Comparison of ENCODE assay signal across 5 mouse cellular contexts in the genomic region with DNA sequence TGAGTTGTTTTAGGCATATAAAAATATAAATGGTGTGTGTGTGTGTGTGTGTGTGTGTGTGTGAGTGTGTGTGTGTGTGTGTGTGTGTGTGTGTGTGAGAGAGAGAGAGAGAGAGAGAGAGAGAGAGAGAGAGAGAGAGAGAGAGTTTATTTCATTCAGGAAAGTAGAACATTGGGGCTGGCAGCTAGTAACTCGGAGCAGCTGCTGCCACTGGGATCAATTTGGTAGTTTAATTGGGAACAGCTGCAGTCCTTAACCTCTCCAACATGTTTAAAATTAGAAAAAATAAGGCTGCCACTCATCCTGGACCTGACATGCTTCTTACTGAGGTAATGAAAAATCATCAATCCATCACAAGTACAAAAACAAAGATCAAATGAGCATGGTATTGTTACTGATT. TPM values are rescaled to one million over a fixed set of nuclear protein-coding genes. Genes with fewer than 3 reads are reported as not detected.
DNase-seq lines count a peak whose midpoint lies in the region; ATAC-seq lines count a peak whose summit lies in the region.
"Not testable (repeated sequence)": the region's sequence is repeated elsewhere in the genome, so short reads cannot be mapped to it uniquely, and the experiment has no call there.

No protein-coding gene starts in this region.

- not testable (repeated sequence) for H3K27ac ChIP-seq in embryonic facial prominence, embryonic 10.5 days (replicated peaks); embryonic facial prominence, embryonic 14.5 days (replicated peaks; ENCODE audit: low read depth, low read length); hindbrain, embryonic 14.5 days; limb, embryonic 11.5 days (replicated peaks; ENCODE audit: low read depth, low read length)

- DNase-seq in embryo, embryonic 10.5 days (ENCODE audit: low spot score), result peak; percentile 51
- DNase-seq in embryonic facial prominence, embryonic 10.5 days (ENCODE audit: low spot score), result peak; percentile 62
- peak; percentile 27 for DNase-seq in embryonic facial prominence, embryonic 14.5 days (ENCODE audit: low spot score)
- DNase-seq in hindbrain, embryonic 14.5 days (ENCODE audit: low spot score), result peak; percentile 23
- peak; percentile 66 for DNase-seq in limb, embryonic 11.5 days (ENCODE audit: low spot score)

- H3K9ac ChIP-seq in embryonic facial prominence, embryonic 14.5 days (ENCODE audit: low read depth, low read length); hindbrain, embryonic 14.5 days; limb, embryonic 11.5 days (ENCODE audit: low read length): not testable (repeated sequence)

- H3K4me1 ChIP-seq in embryonic facial prominence, embryonic 10.5 days; embryonic facial prominence, embryonic 14.5 days (ENCODE audit: control insufficient read depth, insufficient read depth, low read length); hindbrain, embryonic 14.5 days (replicated peaks; ENCODE audit: control insufficient read depth, insufficient read depth, low read length); limb, embryonic 11.5 days (ENCODE audit: control insufficient read depth, insufficient read depth, low read length): not testable (repeated sequence)

- H3K4me3 ChIP-seq in embryonic facial prominence, embryonic 10.5 days; embryonic facial prominence, embryonic 14.5 days (ENCODE audit: low read depth, low read length); hindbrain, embryonic 14.5 days (replicated peaks; ENCODE audit: low read length); limb, embryonic 11.5 days (ENCODE audit: low read depth, low read length): not testable (repeated sequence)

- H3K9me3 ChIP-seq in embryonic facial prominence, embryonic 10.5 days; embryonic facial prominence, embryonic 14.5 days (ENCODE audit: control insufficient read depth, low read length); hindbrain, embryonic 14.5 days (ENCODE audit: control insufficient read depth, low read length); limb, embryonic 11.5 days (ENCODE audit: control insufficient read depth, low read length): not testable (repeated sequence)

- H3K27me3 ChIP-seq in embryonic facial prominence, embryonic 10.5 days (replicated peaks; ENCODE audit: low read depth, poor library complexity, severe bottlenecking); embryonic facial prominence, embryonic 14.5 days (replicated peaks; ENCODE audit: control insufficient read depth, insufficient read depth, low read length); hindbrain, embryonic 14.5 days (ENCODE audit: control insufficient read depth, insufficient read depth, low read length); limb, embryonic 11.5 days (ENCODE audit: control insufficient read depth, insufficient read depth, low read length): not testable (repeated sequence)

- H3K4me2 ChIP-seq in embryonic facial prominence, embryonic 14.5 days (ENCODE audit: low read depth, low read length); hindbrain, embryonic 14.5 days (replicated peaks); limb, embryonic 11.5 days (ENCODE audit: low read depth, severe bottlenecking): not testable (repeated sequence)

- ATAC-seq in embryonic facial prominence, embryonic 14.5 days (ENCODE audit: low read depth); hindbrain, embryonic 14.5 days (ENCODE audit: low FRiP score): not testable (repeated sequence)
- ATAC-seq in limb, embryonic 11.5 days (ENCODE audit: insufficient number of reproducible peaks, low FRiP score, low TSS enrichment, low read depth), result peak; percentile 55; the same call in 1 of the 2 replicates

- WGBS in embryonic facial prominence, embryonic 10.5 days, result 28% methylated on average over 1 of the region's 1 CpGs
- 13% methylated on average over 1 of the region's 1 CpGs for WGBS in embryonic facial prominence, embryonic 14.5 days
- WGBS in hindbrain, embryonic 14.5 days, result 80% methylated on average over 1 of the region's 1 CpGs
- WGBS in limb, embryonic 11.5 days, result 8% methylated on average over 1 of the region's 1 CpGs

- not testable (repeated sequence) for H3K36me3 ChIP-seq in embryonic facial prominence, embryonic 10.5 days (replicated peaks); embryonic facial prominence, embryonic 14.5 days (ENCODE audit: control insufficient read depth, insufficient read depth, low read length); hindbrain, embryonic 14.5 days (replicated peaks; ENCODE audit: control insufficient read depth, insufficient read depth); limb, embryonic 11.5 days (ENCODE audit: control insufficient read depth, insufficient read depth, low read length)

RNA-seq across cellular contexts. Expression of a gene that starts 59.9 kb away (rescaled TPM):
- polyA plus RNA-seq in embryonic facial prominence, embryonic 10.5 days (2016; fragmentation: Nextera tagmentation; extraction: Ambion mirVana), result 12.9 and 13.3 TPM in 2 replicates
- polyA plus RNA-seq in embryonic facial prominence, embryonic 14.5 days (2014; fragmentation: Nextera tagmentation; extraction: Ambion mirVana), result 10.4 and 11.5 TPM in 2 replicates
- polyA plus RNA-seq in hindbrain, embryonic 14.5 days (2014; fragmentation: Nextera tagmentation; extraction: Ambion mirVana), result 12.2 and 13.7 TPM in 2 replicates
- polyA plus RNA-seq in limb, embryonic 11.5 days (2014; fragmentation: Nextera tagmentation; extraction: Ambion mirVana), result 17.0 and 18.1 TPM in 2 replicates
